Mouse (Mus musculus) midbrain, postnatal 0 days (tissue): ENCODE data around the gene Ptges3l. TPM values are rescaled to one million over a fixed set of nuclear protein-coding genes. Genes with fewer than 3 reads are reported as not detected.
"Not testable (repeated sequence)": the region's sequence is repeated elsewhere in the genome, so short reads cannot be mapped to it uniquely, and the experiment has no call there.

Experiments used
- ATAC-seq: fragments of 200-750 bp; cut with Nextera tagmentation; 2 replicates; pipeline ENCODE4 v1.8.0; 2017; ENCODE audit warnings: moderate number of reproducible peaks, mild to moderate bottlenecking, moderate TSS enrichment, moderate library complexity; ENCODE audit not compliant: low FRiP score
- DNase-seq: peaks from one replicate; pipeline ENCODE4 v3.0.0-alpha.2; 2015; ENCODE audit warnings: low spot score
- H3K27ac ChIP-seq: fragments of 300-500 bp; sonication (generic); 2 replicates; pipeline ENCODE4 v1.5.1; 2014; ENCODE audit warnings: low read depth, mild to moderate bottlenecking, low read length, mixed read lengths
- H3K27me3 ChIP-seq: fragments of 300-500 bp; sonication (generic); 2 replicates; pipeline ENCODE4 v1.6.1; 2014; ENCODE audit warnings: low read length, control low read depth, mixed read lengths; ENCODE audit not compliant: insufficient read depth
- H3K36me3 ChIP-seq: fragments of 300-500 bp; sonication (generic); 2 replicates; pipeline ENCODE4 v1.6.1; 2014; ENCODE audit warnings: low read length, control low read depth, mixed read lengths; ENCODE audit not compliant: insufficient read depth
- H3K4me1 ChIP-seq: fragments of 300-500 bp; sonication (generic); 2 replicates; pipeline ENCODE4 v1.6.1; 2014; ENCODE audit warnings: mild to moderate bottlenecking, control low read depth, antibody characterized with exemption, low read length, mixed read lengths; ENCODE audit not compliant: insufficient read depth
- H3K4me2 ChIP-seq: fragments of 300-500 bp; sonication (generic); 2 replicates; pipeline ENCODE4 v1.6.1; 2014; ENCODE audit warnings: low read depth, mild to moderate bottlenecking, low read length, mixed read lengths; ENCODE audit not compliant: poor library complexity, severe bottlenecking
- H3K4me3 ChIP-seq: fragments of 300-500 bp; sonication (generic); 2 replicates; pipeline ENCODE4 v1.5.1; 2014; ENCODE audit warnings: low read depth, mild to moderate bottlenecking, low read length, moderate library complexity
- H3K9ac ChIP-seq: fragments of 300-500 bp; sonication (generic); replicated peaks from 2 replicates; pipeline ENCODE4 v1.6.1; 2014; ENCODE audit warnings: mild to moderate bottlenecking, low read length, moderate library complexity, mixed read lengths; ENCODE audit not compliant: poor library complexity, severe bottlenecking
- H3K9me3 ChIP-seq: fragments of 300-500 bp; sonication (generic); 2 replicates; pipeline ENCODE4 v1.6.1; 2016; ENCODE audit warnings: low read length, control low read depth
- CTCF ChIP-seq: IDR thresholded peaks from 2 replicates; pipeline ENCODE4 v1.5.1; 2016; ENCODE audit warnings: antibody characterized with exemption, mild to moderate bottlenecking
- WGBS: fragments of 180-500 bp; shearing (Covaris S2); extraction: QIAGEN DNeasy Blood & Tissue Kit; methylation state at CpG from one replicate; pipeline ENCODE4 v1.1.7; 2014; 5-methylcytosine and 5-hydroxymethylcytosine counted together
- polyA plus RNA-seq: library from polyadenylated mRNA; unstranded; fragments of >200 nt; fragmentation: Nextera tagmentation; extraction: Ambion mirVana; gene quantifications from 2 replicates; pipeline ENCODE4 v1.2.1, GENCODE M21; 2015
- total RNA-seq: library from RNA; depleted of rRNA; stranded (reverse); fragments of >200 nt; gene quantifications from 2 replicates; pipeline ENCODE4 v1.2.3, GENCODE M21; 2014

Gene Ptges3l
- total and polyA plus RNA-seq, 2 experiments from 2014 or later = 0.66 to 2.9 TPM

GRCm38 (mm10) chr11:101469155-101469554 lies 44.0 kb upstream of the Ptges3l start:
- Histone ChIP-seq H3K9me3 (no peaks in the 10 kb centered on the region), H3K4me1 (peaks cover 7% of the 10 kb centered on the region; the same call in 1 of the 2 replicates), H3K9ac (peak overlapping the region; percentile 86; the same call in 1 of the 2 replicates), H3K27me3 (no peaks in the 10 kb centered on the region), H3K4me2 (peak overlapping the region; percentile 85), H3K36me3 (peaks cover 7% of the 10 kb centered on the region; the same call in 1 of the 2 replicates), H3K4me3 (peak overlapping the region; percentile 75), H3K27ac (no peak overlapping the region)
- 57% methylated on average over 4 of the region's 4 CpGs for WGBS
- DNase-seq (no peak), ATAC-seq (no peak)
- no peak for TF ChIP-seq CTCF

- ATAC-seq = no peak
- peak overlapping the region; percentile 85 for H3K4me2 ChIP-seq
- no peak for TF ChIP-seq CTCF
- H3K4me3 ChIP-seq = peak overlapping the region; percentile 75
- no peak for DNase-seq
- no peaks in the 10 kb centered on the region for H3K27me3 ChIP-seq
- peak overlapping the region; percentile 89 for H3K27ac ChIP-seq
- 3% methylated on average over 13 of the region's 13 CpGs for WGBS
- H3K4me1 ChIP-seq = peaks cover 12% of the 10 kb centered on the region
- peaks cover 7% of the 10 kb centered on the region; the same call in 1 of the 2 replicates for H3K36me3 ChIP-seq
- H3K9ac ChIP-seq = peak overlapping the region; percentile 86
- H3K9me3 ChIP-seq = no peaks in the 10 kb centered on the region
These were observed 43.6 kb upstream of the Ptges3l start for GRCm38 (mm10) chr11:101468731-101469130.

GRCm38 (mm10) chr11:101468263-101468688 lies 43.1 kb upstream of the Ptges3l start:
- Histone ChIP-seq H3K4me2 (peak overlapping the region; percentile 85), H3K27me3 (no peaks in the 10 kb centered on the region), H3K4me3 (peak overlapping the region; percentile 75), H3K36me3 (peaks cover 7% of the 10 kb centered on the region; the same call in 1 of the 2 replicates), H3K9ac (peak overlapping the region; percentile 86), H3K9me3 (no peaks in the 10 kb centered on the region), H3K27ac (peak overlapping the region; percentile 89), H3K4me1 (peaks cover 16% of the 10 kb centered on the region)
- ATAC-seq (peak; percentile 11; the same call in 1 of the 2 replicates), DNase-seq (peak; percentile 46)
- WGBS = 0% methylated on average over 29 of the region's 31 CpGs
- no peak for TF ChIP-seq CTCF

GRCm38 (mm10) chr11:101467477-101468262 lies 42.5 kb upstream of the Ptges3l start:
- Histone ChIP-seq H3K4me1 (peaks cover 22% of the 10 kb centered on the region), H3K9ac (peak overlapping the region; percentile 86), H3K4me3 (peak overlapping the region; percentile 75), H3K27me3 (no peaks in the 10 kb centered on the region), H3K4me2 (peak overlapping the region; percentile 85), H3K27ac (peak overlapping the region; percentile 89), H3K9me3 (no peaks in the 10 kb centered on the region), H3K36me3 (peaks cover 9% of the 10 kb centered on the region; the same call in 1 of the 2 replicates)
- TF ChIP-seq CTCF = peak; percentile 77
- peak; percentile 76 for ATAC-seq
- 1% methylated on average over 51 of the region's 54 CpGs for WGBS
- peak; percentile 90 for DNase-seq

- ATAC-seq, DNase-seq, H3K27me3 ChIP-seq, H3K9me3 ChIP-seq, H3K27ac ChIP-seq: not testable (repeated sequence)
- Histone ChIP-seq H3K4me2 (peak overlapping the region; percentile 85), H3K36me3 (peaks cover 13% of the 10 kb centered on the region; the same call in 1 of the 2 replicates), H3K9ac (0 out of 2 replicates have a peak overlapping the region, but pooled peaks have one; percentile 90), H3K4me1 (peaks cover 23% of the 10 kb centered on the region), H3K4me3 (peak overlapping the region; percentile 96)
- 65% methylated on average over 5 of the region's 5 CpGs for WGBS
These were observed 41.4 kb upstream of the Ptges3l start for GRCm38 (mm10) chr11:101466552-101466950.
